Mouse (Mus musculus): ENCODE results near the gene Smyd1.

DNA sequence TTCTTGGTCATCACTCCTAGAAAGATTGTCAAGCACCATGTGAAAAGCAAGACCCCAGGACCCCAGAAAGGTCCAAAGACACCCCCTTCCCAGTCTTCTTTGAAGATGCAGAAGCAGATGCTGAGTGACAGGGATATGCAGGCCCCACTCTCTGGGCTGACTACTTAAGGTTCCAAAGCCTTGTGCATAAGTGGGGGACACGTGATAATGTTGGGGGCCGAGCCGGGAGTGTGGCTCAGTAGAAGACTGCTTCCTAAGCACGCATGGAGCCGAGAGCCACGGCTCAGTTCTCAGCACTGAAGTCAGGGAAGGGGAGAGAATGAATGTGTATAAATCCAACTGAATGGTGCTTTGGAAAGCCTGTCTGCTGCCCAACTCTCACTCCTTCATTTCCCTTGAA, 95.5 kb downstream of the Smyd1 start:
- TF ChIP-seq CTCF (IDR thresholded peaks at IDR 0.05; ENCODE audit: control insufficient read depth, insufficient read depth, insufficient replicate concordance, low read depth, low read length) (no peak), POLR2A (IDR thresholded peaks at IDR 0.05; ENCODE audit: control insufficient read depth, low read depth, low read length) (no peak)
